Mouse (Mus musculus): Measurements from ENCODE around the gene Otop3.

DNA sequence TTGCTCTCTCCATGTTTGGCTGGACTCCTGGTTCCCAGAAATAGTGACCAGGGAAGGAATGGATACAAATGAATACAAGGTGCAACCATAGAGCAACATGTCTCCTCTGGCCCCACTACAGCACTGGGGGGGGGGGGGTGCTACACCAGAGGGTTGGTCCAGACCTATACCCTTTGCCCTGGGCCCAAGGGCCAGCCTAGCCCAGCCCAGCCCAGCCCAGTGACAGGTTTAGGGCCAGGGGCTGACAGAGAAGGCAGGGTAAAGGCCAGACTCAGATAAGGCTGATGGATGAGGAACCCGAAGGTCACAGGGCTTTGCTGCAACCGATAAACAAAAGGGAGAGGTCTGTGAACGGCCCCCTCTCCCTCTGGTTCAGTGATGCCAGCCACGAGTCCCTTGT lies 15.4 kb downstream of the Otop3 start:
- TF ChIP-seq POLR2A (IDR thresholded peaks at IDR 0.05; ENCODE audit: borderline replicate concordance, extremely low read depth, insufficient read depth, insufficient read length, poor library complexity, severe bottlenecking): no peak
- TF ChIP-seq CTCF (IDR thresholded peaks at IDR 0.05; ENCODE audit: borderline replicate concordance, extremely low read depth, insufficient read depth, insufficient read length): no peak
